Mouse (Mus musculus): ENCODE data around the gene 4931422A03Rik.
A peak's percentile ranks its signal among the peaks of the same experiment; 100 is the strongest.
"Not testable (repeated sequence)": the region's sequence is repeated elsewhere in the genome, so short reads cannot be mapped to it uniquely, and the experiment has no call there.

The 4931422A03Rik gene

DNA sequence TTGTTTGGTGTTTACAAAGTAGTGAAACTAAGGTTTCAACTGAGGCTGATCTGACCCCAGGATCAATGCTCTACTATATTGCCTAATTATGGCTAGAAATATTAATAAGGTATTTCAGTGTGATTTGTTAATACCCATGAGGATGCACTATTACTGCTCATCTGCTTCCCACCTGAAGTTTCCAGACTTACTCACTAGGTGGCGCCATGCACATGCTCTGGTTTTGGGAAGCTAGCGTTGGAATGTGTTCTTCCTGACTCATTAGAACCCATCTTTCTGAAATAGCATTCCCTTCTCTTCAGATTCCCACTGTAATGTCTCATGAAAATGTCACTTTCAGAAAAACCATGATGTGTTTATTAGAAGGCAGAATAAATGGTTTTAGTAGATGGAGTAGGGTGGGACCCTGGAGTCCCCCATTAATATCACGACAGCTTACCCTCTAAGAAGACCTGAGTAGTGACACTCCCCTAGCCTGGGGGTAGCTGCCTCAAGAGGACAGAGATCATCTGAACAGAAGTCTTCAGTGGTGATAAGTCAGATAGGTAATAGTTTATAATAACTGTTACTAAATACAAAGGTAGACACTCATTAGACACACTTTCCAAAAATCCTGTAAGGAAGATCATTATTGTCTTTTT is 6.8 kb upstream of the 4931422A03Rik start:
- H3K4me3 ChIP-seq (replicated peaks; ENCODE audit: low read length) = no peak overlapping the region

GRCm38 (mm10) chr2:104032056-104032455 is 3.9 kb upstream of the 4931422A03Rik start:
- TF ChIP-seq CTCF (conservative IDR thresholded peaks at IDR 0.05; ENCODE audit: low read length) = no peak
- TF ChIP-seq NANOG (IDR thresholded peaks at IDR 0.05; ENCODE audit: borderline replicate concordance, low read length) = no peak
- no peak for TF ChIP-seq POU5F1 (IDR thresholded peaks at IDR 0.05; ENCODE audit: borderline replicate concordance, low read length)
- H3K36me3 ChIP-seq (ENCODE audit: insufficient read depth, low read length) = peaks cover 26% of the 10 kb centered on the region
- H3K9me3 ChIP-seq (ENCODE audit: low read length) = no peaks in the 10 kb centered on the region
- no peak overlapping the region for H3K4me3 ChIP-seq (replicated peaks; ENCODE audit: low read length)
- peaks cover 23% of the 10 kb centered on the region for H3K4me1 ChIP-seq (replicated peaks; ENCODE audit: low read depth, low read length)
- H3K27me3 ChIP-seq (ENCODE audit: insufficient read depth, low read length) = 0 out of 2 replicates have a peak, but pooled peaks cover 7% of the 10 kb centered on the region

More for the DNA sequence above, 6.8 kb upstream of the 4931422A03Rik start:
- Histone ChIP-seq H3K9me3 (ENCODE audit: low read length) (no peaks in the 10 kb centered on the region), H3K36me3 (ENCODE audit: insufficient read depth, low read length) (peaks cover 36% of the 10 kb centered on the region), H3K4me1 (replicated peaks; ENCODE audit: low read depth, low read length) (peaks cover 10% of the 10 kb centered on the region), H3K27me3 (ENCODE audit: insufficient read depth, low read length) (no peaks in the 10 kb centered on the region)
- TF ChIP-seq CTCF (conservative IDR thresholded peaks at IDR 0.05; ENCODE audit: low read length) = peak; percentile 92
- no peak for TF ChIP-seq NANOG (IDR thresholded peaks at IDR 0.05; ENCODE audit: borderline replicate concordance, low read length)

- 0 out of 2 replicates have a peak, but pooled peaks cover 7% of the 10 kb centered on the region for H3K27me3 ChIP-seq (ENCODE audit: insufficient read depth, low read length)
- H3K9me3 ChIP-seq (ENCODE audit: low read length) = no peaks in the 10 kb centered on the region
- H3K36me3 ChIP-seq (ENCODE audit: insufficient read depth, low read length) = peaks cover 12% of the 10 kb centered on the region
- TF ChIP-seq CTCF (conservative IDR thresholded peaks at IDR 0.05; ENCODE audit: low read length) = no peak
- no peak overlapping the region for H3K4me3 ChIP-seq (replicated peaks; ENCODE audit: low read length)
- H3K4me1 ChIP-seq (replicated peaks; ENCODE audit: low read depth, low read length) = peaks cover 23% of the 10 kb centered on the region
Measured at GRCm38 (mm10) chr2:104030381-104030780, 2.2 kb upstream of the 4931422A03Rik start.

- H3K27me3 ChIP-seq (ENCODE audit: insufficient read depth, low read length) = 0 out of 2 replicates have a peak, but pooled peaks cover 7% of the 10 kb centered on the region
- H3K36me3 ChIP-seq (ENCODE audit: insufficient read depth, low read length) = peaks cover 4% of the 10 kb centered on the region
- peaks cover 23% of the 10 kb centered on the region for H3K4me1 ChIP-seq (replicated peaks; ENCODE audit: low read depth, low read length)
- H3K4me3 ChIP-seq (replicated peaks; ENCODE audit: low read length) = no peak overlapping the region
- TF ChIP-seq POU5F1 (IDR thresholded peaks at IDR 0.05; ENCODE audit: borderline replicate concordance, low read length) (no peak), CTCF (conservative IDR thresholded peaks at IDR 0.05; ENCODE audit: low read length) (no peak), NANOG (IDR thresholded peaks at IDR 0.05; ENCODE audit: borderline replicate concordance, low read length) (no peak)
- peaks cover 10% of the 10 kb centered on the region; the same call in 1 of the 2 replicates for H3K9me3 ChIP-seq (ENCODE audit: low read length)
Measured at GRCm38 (mm10) chr2:104029074-104029473, 913 bp upstream of the 4931422A03Rik start.

GRCm38 (mm10) chr2:104027458-104028138 is 563 bp downstream of the 4931422A03Rik start, which contains the start of gene Fbxo3:
Gene Fbxo3, plus strand, starts transcription at chr2:104027721.
- Histone ChIP-seq H3K36me3 (ENCODE audit: insufficient read depth, low read length) (no peaks in the 10 kb centered on the region), H3K9me3 (ENCODE audit: low read length) (peaks cover 12% of the 10 kb centered on the region; the same call in 1 of the 2 replicates), H3K4me1 (replicated peaks; ENCODE audit: low read depth, low read length) (peaks cover 23% of the 10 kb centered on the region), H3K27me3 (ENCODE audit: insufficient read depth, low read length) (0 out of 2 replicates have a peak, but pooled peaks cover 7% of the 10 kb centered on the region), H3K4me3 (replicated peaks; ENCODE audit: low read length) (peak within 1 kb of the TSS; percentile 95)
- no peak for TF ChIP-seq NANOG (IDR thresholded peaks at IDR 0.05; ENCODE audit: borderline replicate concordance, low read length)
- TF ChIP-seq POU5F1 (IDR thresholded peaks at IDR 0.05; ENCODE audit: borderline replicate concordance, low read length) = no peak
- no peak for TF ChIP-seq CTCF (conservative IDR thresholded peaks at IDR 0.05; ENCODE audit: low read length)

DNA sequence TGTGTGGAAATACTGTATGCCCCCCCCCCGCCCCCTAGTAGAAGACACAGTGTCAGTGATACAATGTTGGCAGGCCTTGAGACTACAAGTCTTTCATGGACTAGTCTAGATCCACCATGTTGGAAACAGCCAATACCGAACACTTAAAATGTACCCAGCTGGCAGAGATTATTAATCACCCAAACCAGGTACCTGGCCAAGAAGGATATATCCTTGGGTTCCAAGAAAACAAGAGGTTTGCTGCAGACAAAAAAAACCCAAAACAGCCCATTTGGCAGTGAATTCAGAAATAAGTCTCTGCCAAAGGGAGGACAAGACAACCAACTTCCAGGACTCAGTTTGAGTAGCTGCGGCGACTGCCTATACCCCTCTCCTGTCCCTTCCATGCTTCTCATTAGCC is 3.5 kb downstream of the 4931422A03Rik start:
- TF ChIP-seq CTCF (conservative IDR thresholded peaks at IDR 0.05; ENCODE audit: low read length) (no peak), NANOG (IDR thresholded peaks at IDR 0.05; ENCODE audit: borderline replicate concordance, low read length) (no peak), POU5F1 (IDR thresholded peaks at IDR 0.05; ENCODE audit: borderline replicate concordance, low read length) (no peak)
- Histone ChIP-seq H3K4me1 (replicated peaks; ENCODE audit: low read depth, low read length) (peaks cover 13% of the 10 kb centered on the region), H3K4me3 (replicated peaks; ENCODE audit: low read length) (no peak overlapping the region), H3K27me3 (ENCODE audit: insufficient read depth, low read length) (0 out of 2 replicates have a peak, but pooled peaks cover 7% of the 10 kb centered on the region), H3K9me3 (ENCODE audit: low read length) (peaks cover 12% of the 10 kb centered on the region; the same call in 1 of the 2 replicates), H3K36me3 (ENCODE audit: insufficient read depth, low read length) (no peaks in the 10 kb centered on the region)

- H3K4me1 ChIP-seq (replicated peaks; ENCODE audit: low read depth, low read length) = peaks cover 3% of the 10 kb centered on the region
- no peak overlapping the region for H3K4me3 ChIP-seq (replicated peaks; ENCODE audit: low read length)
- H3K9me3 ChIP-seq (ENCODE audit: low read length) = peaks cover 12% of the 10 kb centered on the region; the same call in 1 of the 2 replicates
- no peaks in the 10 kb centered on the region for H3K27me3 ChIP-seq (ENCODE audit: insufficient read depth, low read length)
- TF ChIP-seq NANOG (IDR thresholded peaks at IDR 0.05; ENCODE audit: borderline replicate concordance, low read length) = no peak
- H3K36me3 ChIP-seq (ENCODE audit: insufficient read depth, low read length) = no peaks in the 10 kb centered on the region
Measured at GRCm38 (mm10) chr2:104023096-104023495, 5.1 kb downstream of the 4931422A03Rik start.

GRCm38 (mm10) chr2:104008853-104009252 is 19.3 kb downstream of the 4931422A03Rik start:
- not testable (repeated sequence) for H3K27me3 ChIP-seq (ENCODE audit: insufficient read depth, low read length)

More at GRCm38 (mm10) chr2:104008853-104009252, 19.3 kb downstream of the 4931422A03Rik start:
- not testable (repeated sequence) for H3K36me3 ChIP-seq (ENCODE audit: insufficient read depth, low read length); H3K4me1 ChIP-seq (replicated peaks; ENCODE audit: low read depth, low read length); H3K9me3 ChIP-seq (ENCODE audit: low read length); H3K4me3 ChIP-seq (replicated peaks; ENCODE audit: low read length)

All from E14TG2a.4 (cell line).